Mouse (Mus musculus) lung, postnatal 0 days (tissue): Measurements from ENCODE around the gene Pdgfd.

Source experiments
- CTCF ChIP-seq: IDR thresholded peaks from 2 replicates; pipeline ENCODE4 v1.5.1; 2016; ENCODE audit warnings: antibody characterized with exemption, mild to moderate bottlenecking
- EP300 ChIP-seq: IDR thresholded peaks from 2 replicates; pipeline ENCODE4 v1.6.1; 2016; ENCODE audit warnings: antibody characterized with exemption, mild to moderate bottlenecking, control low read depth

DNA sequence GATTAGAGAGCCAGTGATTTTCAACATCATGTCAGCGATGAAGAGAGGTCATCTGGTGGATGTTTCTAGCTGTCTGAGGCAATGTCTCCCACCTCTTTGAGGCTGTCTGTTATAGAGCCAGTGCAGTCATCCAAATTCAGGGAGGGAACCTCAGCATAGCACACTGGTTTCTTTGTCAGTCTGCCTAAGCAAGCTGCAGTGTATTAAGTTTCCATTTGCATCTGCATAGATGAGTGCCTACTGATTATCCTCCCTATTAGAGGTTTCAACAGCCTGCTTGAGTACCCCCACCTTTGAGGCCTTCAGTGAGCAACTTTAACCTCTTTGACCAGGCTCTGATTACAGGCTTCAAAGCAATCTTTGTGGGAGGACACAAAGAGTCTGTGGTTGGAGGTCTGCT, 118.4 kb downstream of the Pdgfd start:
- TF ChIP-seq CTCF (no peak), EP300 (no peak)
